Mouse (Mus musculus) embryonic stem cell, embryonic (primary cell): ENCODE data around the gene Trpc6.

Experiments
- CTCF ChIA-PET, 4 experiments: fragments of 300-600 bp in 2 of 4; fragments of 350-600 bp in 2 of 4; sonication (Branson Sonifier 250); formaldehyde crosslinking; loops; one replicate each; lab custom pipeline; 2022; ENCODE audit warnings: inconsistent platforms in 2 of 4; lab: Charles Lee
- POLR2A ChIA-PET, 4 experiments: fragments of 300-600 bp in 2 of 4; fragments of 350-600 bp in 2 of 4; sonication (Branson Sonifier 250); formaldehyde crosslinking; loops; one replicate each; lab custom pipeline; 2022; ENCODE audit warnings: antibody characterized with exemption in 4 of 4, inconsistent platforms in 1 of 4; lab: Charles Lee

The Trpc6 gene

GRCm38 (mm10) chr9:8729056-8729455, 185.1 kb downstream of the Trpc6 start:
- CTCF ChIA-PET, result no interaction called here
- POLR2A ChIA-PET, result no interaction called here
